Mouse (Mus musculus) 416B (cell line): Measurements from ENCODE around the gene Slc10a7.

ENCODE experiments used
- DNase-seq: peaks from one replicate; pipeline ENCODE4 v3.0.0; 2011; ENCODE audit warnings: low read depth

The Slc10a7 gene

GRCm38 (mm10) chr8:78624738-78625442 is 115.7 kb downstream of the Slc10a7 start:
- DNase-seq: no peak

DNA sequence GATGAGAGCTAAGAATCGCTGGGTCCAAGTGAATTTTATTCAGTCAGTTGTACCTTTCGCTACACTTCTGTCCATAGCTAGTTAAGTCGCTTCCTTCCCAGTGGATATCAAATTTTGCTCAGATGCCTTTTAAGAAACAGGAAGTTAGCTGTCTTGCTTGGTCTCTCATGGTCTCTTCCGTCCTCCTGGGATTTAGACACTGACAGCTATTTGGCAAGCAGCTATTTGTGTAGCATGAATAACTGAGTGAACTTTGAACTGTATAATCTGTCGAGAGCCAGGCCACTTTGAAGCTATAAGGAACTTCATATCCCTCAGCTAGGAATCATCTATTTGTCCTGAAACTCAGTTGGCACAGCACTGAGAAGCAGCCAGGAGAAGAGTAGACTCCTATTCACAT is 117.5 kb downstream of the Slc10a7 start:
- peak; percentile 26 for DNase-seq

DNA sequence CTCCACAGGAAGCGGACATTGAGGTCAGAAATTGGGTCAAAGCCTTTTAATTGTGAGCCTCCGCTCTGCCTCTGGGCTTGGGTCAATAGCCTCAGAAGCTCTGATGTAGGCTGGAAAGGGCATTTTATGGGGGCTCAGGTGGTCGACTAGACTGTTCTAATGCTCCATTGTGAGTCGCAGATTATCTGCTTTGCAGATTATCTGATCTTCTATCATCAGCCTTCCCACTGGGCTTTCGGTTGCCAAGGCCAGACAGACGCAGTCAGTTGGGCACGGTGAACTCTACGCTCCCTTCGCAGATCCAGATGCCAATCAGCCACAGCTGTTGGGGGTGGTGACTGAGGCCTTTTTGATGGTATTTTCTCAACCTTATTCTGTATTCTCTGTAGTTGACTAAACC is 118.6 kb downstream of the Slc10a7 start:
- DNase-seq: no peak

DNA sequence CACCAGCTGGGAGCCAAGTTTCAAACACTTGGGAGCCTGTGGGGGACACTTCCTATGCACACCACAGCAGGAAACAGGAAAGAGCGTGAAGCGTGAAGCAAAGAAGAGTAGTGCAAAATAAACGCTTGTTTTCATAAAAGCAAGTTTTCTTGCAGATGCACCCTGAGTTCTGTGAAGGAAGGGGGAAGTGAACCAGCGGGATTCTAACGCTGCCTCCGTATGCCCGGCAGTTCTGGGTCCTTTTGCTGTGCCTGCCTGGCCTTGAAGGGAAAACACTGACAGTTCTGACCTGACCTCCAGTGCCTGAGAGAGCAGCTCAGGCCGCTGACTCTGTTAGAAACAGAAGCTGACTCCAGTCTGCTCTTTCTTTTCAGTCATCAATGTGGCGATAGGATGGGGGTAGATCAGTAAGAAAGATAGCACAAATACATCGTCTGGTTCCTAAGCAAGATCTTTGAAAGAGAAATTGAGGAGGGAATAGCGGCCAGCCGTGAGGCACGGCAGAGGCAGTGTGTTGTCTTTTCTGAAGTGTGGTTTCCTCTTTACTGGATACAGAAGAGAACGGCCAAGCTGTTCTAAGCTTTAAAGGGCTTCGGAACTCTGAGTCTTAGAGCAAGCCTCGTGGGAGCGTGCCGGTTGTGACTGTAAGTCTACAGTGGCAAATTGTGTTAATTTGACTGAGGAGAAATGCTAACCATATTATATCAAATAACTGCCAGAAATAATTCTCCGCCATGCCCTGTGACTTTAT is 121.4 kb downstream of the Slc10a7 start:
- DNase-seq: peak; percentile 45

GRCm38 (mm10) chr8:78633012-78633411 is 123.9 kb downstream of the Slc10a7 start:
- DNase-seq: no peak

DNA sequence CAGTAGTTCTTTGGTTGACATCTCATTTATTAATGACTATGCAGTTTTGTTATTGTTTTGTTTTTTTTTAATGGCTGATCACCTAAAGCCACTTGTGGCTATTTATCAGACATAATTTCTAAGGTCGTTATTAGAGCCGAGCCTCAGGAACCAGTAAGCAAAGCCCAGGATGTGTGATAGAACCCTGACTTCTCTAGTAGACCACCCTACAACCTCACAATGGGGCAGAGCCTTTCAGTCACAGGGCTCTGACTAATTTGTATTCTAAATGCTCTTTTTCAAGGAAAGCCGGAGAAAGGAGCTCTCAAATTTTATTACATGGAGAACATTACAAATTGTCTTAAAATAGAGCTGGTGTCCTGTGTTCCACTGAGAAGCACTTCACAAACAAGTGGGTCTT is 124.9 kb downstream of the Slc10a7 start:
- DNase-seq: no peak

- no peak for DNase-seq
These were observed 125.5 kb downstream of the Slc10a7 start for GRCm38 (mm10) chr8:78634523-78635240.

DNA sequence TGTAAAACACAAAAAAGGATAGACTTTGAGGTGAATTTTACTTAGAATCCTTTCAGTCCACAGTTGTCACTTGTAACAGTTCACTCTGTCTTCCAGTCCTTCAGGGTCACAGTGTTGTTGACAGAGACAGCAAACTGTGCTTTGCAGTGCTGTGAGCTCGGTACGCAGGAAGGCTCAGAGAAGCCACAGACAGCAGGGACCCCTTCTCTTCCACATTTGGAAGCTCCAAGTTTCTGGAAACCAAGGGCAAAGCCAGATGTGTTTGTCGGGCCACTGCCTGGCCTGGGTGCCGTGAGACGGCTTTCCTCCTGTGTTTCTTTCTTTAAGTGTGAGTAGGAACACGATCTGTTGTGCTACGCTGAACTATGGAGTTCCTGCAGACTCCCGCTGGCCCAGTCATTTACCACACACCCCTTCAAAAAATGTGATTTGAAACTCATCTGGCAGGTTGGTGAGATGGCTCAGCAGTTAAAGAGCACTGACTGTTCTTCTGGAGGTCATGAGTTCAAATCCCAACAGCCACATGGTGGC is 126.2 kb downstream of the Slc10a7 start:
- no peak for DNase-seq

GRCm38 (mm10) chr8:78641919-78642318 is 132.8 kb downstream of the Slc10a7 start:
- DNase-seq: no peak

DNA sequence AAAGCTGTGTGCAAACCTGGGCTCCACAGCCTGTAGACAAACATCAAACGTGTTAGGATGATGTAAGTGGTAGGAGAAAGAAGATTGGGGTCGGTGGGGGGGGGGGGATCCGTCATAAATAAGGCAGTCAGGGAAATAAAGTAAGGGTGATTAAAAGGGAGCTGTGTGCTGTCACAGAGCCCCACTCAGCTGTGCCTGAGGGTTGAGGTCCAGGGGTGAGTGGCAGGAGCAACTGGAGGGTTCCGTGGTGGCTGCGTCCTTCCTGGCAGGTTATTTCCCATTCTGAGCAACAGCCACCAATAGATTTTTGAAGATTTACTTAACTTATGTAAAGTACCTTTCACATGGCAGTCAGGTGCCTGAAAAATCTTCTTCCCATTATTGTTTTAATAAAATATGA is 133.2 kb downstream of the Slc10a7 start:
- no peak for DNase-seq

- no peak for DNase-seq
These were observed 138.0 kb downstream of the Slc10a7 start for GRCm38 (mm10) chr8:78647000-78647656.

GRCm38 (mm10) chr8:78647846-78648245 is 138.7 kb downstream of the Slc10a7 start:
- DNase-seq: no peak

DNA sequence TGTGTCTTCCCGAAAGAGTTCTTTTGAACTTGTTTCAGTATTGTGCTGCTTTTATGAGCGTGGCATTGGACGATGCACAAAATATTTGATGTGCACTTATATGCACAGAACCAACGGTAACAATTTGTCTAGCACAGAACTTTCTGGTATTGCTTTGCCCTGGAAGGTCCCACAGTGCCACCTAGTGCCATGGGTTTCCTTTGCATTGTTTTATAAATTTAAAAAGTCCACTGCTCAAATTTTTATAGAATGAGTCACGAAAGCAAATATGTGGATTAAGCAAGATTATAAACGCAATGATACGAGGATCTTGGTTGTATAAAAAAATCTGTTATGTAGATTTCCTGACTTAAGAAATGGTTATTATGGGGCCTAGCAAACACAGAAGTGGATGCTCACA is 139.8 kb downstream of the Slc10a7 start:
- peak; percentile 78 for DNase-seq

DNA sequence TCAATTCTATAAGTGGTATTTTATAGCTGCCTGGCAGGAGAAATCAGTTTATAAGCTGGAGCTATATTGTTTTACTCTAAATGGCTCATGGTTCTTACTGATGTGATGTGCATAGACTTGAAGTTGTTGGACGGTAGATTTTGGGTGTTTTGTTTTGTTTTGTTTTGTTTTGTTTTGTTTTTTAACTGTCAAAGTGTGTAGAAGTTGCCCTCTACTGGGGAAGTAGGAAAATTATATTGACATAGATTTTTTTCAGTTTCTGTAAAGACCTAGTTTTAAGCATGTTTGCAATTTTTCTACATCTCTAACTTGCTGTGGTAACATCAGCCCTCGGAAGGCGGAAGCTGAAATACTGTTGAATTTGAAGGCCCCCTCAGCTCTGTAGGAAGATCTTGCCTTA is 142.5 kb downstream of the Slc10a7 start:
- DNase-seq: no peak

GRCm38 (mm10) chr8:78655351-78656045 is 146.4 kb downstream of the Slc10a7 start:
- DNase-seq: peak; percentile 44

DNA sequence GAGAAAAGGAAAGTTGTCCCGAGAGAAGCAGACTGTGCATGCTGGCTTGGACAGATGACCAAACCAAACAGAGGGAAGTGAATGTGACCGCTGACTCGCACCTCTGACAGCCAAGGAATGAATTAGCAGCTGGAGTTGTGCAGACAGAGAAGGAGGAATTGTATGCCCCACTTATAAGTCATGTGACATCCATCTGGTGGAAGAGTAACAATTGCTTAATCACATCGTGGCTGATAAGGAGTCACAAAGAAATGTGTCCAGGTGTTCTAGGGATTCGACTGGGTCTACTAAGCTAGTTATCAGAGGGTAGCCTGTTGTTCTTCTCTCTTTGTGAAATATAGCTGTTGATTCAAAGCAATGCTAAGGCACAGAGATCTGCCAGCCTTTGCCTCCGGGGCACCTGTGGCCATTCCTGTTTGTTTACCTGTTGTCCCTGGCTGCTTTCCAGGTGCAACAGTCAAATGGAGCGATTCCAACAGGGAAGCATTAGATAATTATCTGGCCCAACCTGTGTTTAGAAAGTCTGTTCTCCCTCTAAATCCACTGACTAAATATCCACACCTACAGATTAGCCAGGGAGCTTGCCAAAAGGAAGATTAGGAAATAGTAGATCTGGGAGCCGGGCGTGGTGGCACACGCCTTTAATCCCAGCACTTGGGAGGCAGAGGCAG is 147.7 kb downstream of the Slc10a7 start:
- DNase-seq: peak; percentile 17

- no peak for DNase-seq
These were observed 149.0 kb downstream of the Slc10a7 start for GRCm38 (mm10) chr8:78658172-78658571.

DNA sequence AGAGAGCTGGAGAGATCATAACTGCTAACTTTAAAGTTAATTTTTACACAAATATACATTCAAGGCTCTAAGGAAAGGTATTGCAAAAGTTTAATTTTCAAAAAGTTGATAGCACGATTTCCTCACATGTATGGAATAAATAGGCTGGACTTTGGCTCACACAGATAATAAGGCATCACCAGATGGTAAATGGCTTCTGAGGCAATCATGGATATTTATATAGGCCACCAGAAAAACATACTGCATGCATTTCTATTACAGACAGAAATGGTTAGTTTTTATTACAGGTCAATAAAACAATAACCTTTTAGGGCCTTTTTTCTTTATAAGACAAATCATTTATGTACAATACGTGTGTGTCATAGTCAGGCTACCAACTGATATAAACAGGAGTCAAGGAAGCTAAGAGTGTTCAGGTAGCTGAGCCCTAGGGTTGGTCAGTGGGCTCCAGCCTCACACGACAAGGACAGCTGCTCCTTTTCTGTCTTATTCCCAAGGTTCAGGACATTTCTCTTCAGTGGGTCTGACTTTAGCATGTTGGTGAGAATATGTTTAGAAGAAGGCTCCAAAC is 150.6 kb downstream of the Slc10a7 start:
- DNase-seq: no peak

DNA sequence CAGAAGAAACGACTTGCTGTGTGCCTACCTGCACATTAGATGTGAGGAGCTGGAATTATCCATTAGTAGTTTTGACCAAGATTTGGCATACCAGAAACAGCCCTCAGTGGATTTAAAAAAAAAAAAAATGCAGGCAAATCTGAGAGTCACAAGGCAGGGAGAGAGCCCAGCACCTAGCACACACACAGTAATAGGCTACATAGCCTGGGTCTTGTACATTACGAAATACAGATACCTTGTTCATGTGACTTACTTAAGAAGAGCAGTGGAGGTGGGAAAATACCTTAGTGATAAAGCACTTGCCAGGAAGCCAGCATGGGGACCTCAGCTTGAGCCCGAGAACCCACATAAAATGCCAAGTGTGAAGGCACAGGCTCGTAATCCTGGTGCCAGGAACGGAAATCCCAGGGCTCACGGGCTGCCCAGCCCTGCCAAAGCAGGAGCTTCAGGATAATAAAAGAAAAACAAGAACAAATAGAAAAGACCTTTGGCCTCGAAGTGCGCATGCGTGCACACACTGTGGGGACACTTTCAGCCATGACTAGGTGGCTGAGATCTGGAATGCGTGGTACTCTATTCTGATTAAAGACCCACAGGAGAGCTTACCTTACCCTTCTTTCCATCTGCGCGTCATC is 155.3 kb downstream of the Slc10a7 start:
- no peak for DNase-seq

DNA sequence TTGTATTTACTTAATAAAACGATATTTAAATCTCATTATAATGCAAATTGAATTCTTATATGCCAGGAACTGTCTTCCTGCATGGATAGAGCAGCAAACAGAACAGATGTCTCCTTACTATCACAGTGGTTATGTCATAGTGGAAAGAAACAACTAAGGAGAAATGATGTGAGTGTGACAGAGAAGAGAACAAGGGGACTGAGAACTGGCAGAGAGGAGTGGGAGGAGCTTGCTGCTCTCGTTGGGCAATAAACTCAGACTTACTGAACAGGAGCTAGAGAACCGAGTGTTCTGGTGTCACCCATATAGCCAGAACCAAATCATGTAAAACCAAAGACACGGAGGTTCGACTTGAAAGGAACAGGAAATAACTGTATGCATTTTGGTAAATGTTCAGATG is 158.3 kb downstream of the Slc10a7 start:
- DNase-seq: no peak
